Mouse (Mus musculus): ENCODE measurements around the gene Supt6.

Gene Supt6

DNA sequence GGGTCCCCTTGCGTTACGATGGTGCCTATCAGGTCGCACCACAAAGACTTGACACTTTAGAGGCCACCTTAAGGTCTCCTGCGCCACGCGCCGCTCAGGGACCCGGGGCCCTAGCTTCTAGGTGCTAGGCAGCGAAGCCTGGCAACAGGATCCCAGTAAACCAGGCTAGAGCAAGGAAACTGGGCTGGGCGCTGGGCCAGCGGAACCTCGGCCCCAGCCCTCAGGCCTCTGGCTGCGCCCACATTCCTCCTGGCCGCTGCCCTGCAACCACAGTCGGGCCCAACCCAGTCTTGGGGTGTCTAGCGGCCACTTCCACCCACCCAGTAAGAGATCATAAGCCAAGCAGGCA lies 80.1 kb downstream of the Supt6 start:
- no peak for DNase-seq

DNA sequence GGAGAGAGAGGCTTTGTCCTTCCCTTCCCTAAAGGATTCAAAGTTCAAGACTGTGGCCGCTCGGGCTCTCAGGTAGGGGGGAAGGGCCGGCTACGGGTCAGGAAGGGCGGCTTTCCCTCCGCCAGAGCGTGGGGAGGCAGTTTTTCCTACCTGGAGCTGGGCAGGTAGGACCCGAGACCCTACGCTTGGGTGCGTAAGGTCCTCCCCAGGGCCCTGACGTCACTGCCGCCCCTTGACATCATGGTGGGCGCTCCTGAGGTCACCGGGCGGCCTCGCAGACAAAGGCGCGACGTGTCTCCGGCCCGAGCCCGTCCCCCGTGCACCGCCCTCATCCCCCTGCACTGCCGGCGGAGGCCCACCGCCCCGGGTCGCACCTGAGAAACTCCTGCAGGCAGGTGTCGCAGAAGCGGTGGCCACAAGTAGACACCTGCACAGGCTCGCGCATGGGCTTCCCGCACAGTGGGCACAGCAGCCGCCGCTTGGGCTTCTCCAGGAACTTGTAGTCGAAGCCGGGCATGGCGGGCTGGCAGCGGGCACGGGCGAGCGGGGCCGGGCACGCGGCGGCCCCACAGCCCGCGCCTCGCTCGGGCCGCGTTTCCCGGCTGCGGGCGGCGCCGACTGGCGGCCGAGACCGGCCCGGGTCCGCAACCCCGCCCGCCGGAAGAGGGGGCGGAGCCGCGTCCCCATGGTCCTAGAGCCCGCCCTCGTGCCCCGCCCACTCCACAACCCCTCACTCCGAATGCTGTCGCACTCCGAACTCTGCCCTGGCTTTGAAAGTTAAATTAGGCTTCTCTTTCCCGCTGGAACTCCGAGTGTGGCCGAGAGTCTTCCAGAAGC lies 80.6 kb downstream of the Supt6 start, which contains the start of gene Traf4:
Gene Traf4, minus strand, starts transcription at position 666 of the 837 bp plus-strand sequence.
- DNase-seq: peak; percentile 76 to 87

DNA sequence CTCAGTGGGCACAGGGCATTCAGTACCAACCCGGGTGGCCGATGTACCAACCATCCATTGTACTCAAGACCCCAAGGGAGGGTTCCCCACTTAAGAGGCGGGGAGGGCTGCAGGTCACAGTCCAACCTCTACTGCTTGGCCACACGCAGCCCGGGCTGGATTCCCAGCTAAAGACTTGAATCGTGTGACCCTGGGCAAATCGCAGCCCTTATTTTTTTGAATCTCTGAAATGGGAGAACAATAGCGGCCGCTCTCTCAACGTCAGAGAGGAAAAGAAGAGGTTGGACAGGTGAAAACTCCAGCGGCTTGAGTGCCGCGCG lies 81.2 kb downstream of the Supt6 start:
- DNase-seq: no peak

DNA sequence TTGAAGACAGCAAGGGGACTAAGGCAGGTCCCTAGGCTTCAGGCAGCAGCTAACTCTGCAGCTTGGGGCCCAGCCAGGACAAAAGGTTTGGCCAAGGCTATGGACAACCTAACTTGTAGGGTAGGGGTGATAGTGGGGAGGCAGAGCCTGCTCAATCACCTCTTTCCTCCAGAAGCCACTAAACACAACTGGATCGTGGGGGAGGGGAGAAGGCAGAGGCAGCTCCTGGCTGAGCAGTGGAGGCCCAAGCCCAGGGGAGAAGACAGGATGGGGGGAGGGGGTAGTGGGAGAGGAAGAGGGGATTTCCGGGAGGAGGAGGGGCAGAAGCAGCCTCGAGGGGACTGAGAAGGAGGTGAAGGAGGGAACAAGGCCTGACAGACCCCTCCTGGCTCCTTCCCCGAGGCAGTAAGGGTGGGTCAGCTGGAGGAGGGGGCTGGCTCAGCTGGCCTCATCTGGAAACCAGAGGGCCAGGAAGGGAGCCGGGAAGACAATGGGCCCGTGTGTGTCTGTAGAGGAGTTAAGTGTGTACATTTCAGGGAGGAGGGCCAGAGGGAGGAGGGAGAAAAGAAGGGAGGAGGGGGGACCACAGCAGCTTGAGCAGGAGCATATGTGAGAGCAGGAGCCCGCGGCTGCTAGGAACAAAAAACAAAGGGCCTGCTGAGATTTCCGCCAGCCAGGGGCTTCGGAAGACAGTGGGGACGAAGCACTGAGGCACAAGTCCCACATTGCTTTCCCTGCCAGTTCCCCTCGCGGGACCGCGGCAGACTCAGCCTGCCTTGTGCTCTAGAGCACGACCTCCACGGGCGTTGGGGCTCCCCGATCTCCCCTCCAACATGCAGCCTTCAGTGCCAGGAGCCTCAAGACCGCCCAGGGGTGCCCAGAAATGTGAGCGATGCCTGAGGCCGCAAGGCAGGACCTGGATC lies 81.8 kb downstream of the Supt6 start:
- DNase-seq: no peak

DNA sequence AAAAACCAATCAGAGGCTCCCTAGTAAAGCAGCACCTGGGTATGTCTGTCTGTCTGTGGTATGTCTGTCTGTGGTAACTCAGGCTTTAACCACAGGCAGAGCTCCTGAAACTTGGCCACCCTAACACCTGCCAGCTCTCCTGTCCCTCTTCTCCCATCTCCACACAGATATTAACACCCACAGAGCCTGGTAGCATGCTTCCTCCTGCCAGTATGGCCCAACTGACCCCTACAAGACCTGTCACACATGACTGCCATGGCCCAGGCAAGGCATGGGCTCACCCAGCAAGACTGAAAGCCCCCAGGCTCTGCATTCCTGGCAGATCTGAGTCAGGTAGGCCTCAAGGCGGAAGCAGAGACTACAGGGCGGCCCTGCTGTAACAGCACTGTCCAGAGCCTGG lies 82.7 kb downstream of the Supt6 start:
- DNase-seq: no peak

DNA sequence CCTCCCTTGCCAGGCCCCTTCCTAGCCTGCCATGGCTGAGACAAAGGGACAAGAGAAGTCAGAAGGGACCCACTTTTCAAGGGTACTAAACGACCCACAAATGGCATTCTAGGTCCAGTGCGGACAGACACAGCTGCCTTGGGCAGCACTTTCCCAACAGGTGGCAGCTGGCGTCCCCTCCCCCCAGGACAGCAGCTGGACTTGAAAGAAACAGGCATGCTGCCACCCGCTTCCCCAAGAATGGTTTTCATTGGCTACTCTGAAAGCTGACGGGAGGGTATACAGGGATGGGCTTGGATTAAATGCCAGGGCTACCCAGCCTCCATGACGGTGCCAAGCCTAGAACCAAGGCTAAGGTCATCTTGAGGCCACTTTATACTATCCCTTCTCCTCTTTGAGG lies 83.3 kb downstream of the Supt6 start:
- no peak for DNase-seq

DNA sequence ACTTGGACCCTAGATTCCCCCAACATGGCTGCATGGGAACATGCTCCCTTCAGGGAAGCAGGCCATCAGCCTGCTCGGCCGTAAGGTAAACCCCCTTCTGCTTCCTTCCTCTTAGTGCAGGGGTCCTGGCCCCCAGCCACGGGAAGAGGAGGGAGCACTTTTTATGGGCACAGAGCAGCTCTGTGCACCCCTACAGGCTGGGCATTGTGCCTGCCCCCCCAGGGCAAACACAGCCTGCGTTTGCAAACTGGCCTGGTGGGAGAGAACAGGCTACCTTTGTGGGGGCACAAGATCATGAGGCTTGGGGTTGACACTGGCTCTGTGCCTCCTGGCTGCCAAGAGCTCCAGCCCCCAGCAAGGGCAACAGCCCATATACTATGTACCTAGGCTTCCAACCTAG lies 83.8 kb downstream of the Supt6 start:
- DNase-seq: no peak

DNA sequence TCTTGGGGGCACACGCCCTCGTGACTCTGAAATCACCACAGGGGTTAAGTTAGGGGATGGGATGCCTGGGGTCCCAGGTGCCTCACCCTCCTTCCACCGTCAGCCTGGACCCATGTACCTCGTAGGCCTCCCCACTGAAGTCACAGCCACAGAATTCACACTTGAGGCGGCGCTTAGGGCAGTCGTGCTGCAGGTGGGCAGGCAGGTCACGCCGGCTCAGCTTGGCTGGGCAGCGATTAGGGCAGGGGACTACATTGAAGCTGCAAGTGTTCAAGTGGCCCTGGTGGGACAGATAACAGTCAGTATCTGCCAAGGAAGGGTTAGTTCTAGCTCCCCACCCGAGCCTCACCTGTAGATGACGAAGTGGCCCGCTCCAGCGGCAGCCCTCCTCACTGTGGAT lies 84.6 kb downstream of the Supt6 start:
- DNase-seq: no peak

DNA sequence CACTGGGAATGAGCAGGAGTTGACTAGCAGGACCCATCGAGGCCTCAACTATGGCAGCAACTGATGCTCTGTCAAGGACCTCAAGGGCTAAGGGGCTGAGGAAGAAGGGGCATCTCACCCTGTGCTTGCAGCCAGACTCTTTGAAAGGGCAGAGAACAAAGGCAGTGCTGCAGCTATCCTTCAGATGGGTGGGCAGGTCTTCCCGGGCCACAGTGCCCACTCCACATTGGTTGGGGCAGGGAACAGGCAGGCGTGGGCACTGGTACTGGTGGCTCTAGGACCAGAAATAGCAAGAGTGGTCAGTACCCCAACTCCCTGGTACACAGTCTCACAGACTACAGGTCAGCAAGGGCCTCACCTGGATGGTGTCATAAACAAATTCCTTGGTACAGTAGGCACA lies 85.1 kb downstream of the Supt6 start:
- DNase-seq: no peak

DNA sequence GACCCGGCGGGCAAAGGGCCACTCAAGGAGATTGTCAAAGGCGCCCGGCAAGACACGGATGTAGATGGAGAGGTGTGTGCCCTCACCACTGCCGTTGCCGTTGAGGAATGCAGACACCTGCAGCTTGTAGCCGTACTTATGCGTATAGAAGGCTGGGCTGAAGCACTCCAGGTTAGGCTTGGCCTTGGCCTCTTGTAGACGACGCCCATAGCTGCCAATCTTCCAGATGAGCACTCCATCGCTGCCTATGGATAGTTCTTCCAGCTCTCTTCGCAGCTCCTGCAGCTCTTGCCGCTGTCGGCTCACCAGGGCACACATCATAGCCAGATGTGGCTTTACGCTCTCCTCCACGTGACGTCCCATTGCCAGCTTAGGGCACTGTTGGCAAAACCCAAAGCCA lies 85.6 kb downstream of the Supt6 start:
- DNase-seq: no peak

DNA sequence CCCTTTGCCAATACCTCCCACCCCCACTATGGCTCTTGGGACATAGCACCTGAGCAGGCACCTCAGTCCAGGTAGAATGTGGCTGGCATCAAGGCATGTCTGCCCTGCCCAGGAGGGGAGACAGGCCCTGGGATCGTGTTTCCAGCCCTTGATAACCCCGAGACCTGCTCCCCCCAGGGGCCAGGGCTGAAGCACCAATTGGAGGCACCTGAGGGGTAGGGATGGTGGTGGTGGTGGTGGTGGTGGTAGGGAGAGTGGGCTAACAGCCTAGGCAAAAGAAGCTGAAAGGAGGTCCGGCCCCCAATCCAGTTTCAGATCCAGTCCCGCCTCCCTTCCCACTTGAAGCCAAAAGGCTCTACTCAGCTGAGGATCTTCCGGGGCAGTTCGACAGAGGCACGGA lies 86.2 kb downstream of the Supt6 start:
- no peak for DNase-seq

DNA sequence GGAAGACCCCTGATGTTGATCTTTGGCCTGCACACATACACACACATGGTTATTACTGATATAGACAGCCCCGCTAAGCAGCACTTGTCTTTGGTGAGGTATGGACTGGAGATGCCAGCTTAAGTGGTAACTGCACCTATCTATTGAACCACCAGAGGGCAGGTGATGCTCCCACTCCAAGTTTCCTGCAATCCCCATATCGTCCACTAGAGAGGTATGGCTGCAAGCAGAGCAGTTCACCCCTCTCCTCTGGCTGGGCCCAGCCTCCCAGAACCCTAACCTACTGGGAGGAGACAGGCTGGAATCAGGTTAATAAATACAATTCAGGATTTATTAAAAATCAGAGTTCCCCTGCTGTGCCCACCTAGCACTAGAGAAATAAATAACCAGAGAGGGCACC lies 86.7 kb downstream of the Supt6 start:
- DNase-seq: peak; percentile 80 to 82
